Mouse (Mus musculus) embryonic facial prominence, embryonic 12.5 days (tissue): Measurements from ENCODE around the gene Hs6st3. TPM values are rescaled to one million over a fixed set of nuclear protein-coding genes. Genes with fewer than 3 reads are reported as not detected.
A peak's percentile ranks its signal among the peaks of the same experiment; 100 is the strongest.

Source experiments
- ATAC-seq: fragments of 200-750 bp; cut with Nextera tagmentation; 2 replicates; pipeline ENCODE4 v1.8.0; 2017; ENCODE audit not compliant: insufficient number of reproducible peaks, insufficient read depth, low FRiP score, low TSS enrichment
- H3K27ac ChIP-seq: fragments of 300-500 bp; sonication (generic); 2 replicates; pipeline ENCODE4 v1.5.1; 2016; ENCODE audit warnings: mild to moderate bottlenecking
- H3K27me3 ChIP-seq: fragments of 300-500 bp; sonication (generic); 2 replicates; pipeline ENCODE4 v1.6.1; 2016; ENCODE audit warnings: mild to moderate bottlenecking, moderate library complexity
- H3K36me3 ChIP-seq: fragments of 300-500 bp; sonication (generic); 2 replicates; pipeline ENCODE4 v1.6.1; 2016; ENCODE audit warnings: mild to moderate bottlenecking
- H3K4me1 ChIP-seq: fragments of 300-500 bp; sonication (generic); 2 replicates; pipeline ENCODE4 v1.6.1; 2016
- H3K4me2 ChIP-seq: fragments of 300-500 bp; sonication (generic); replicated peaks from 2 replicates; pipeline ENCODE4 v1.6.1; 2016; ENCODE audit warnings: mild to moderate bottlenecking, moderate library complexity
- H3K4me3 ChIP-seq: fragments of 300-500 bp; sonication (generic); 2 replicates; pipeline ENCODE4 v1.5.1; 2016; ENCODE audit warnings: mild to moderate bottlenecking
- H3K9ac ChIP-seq: fragments of 300-500 bp; sonication (generic); 2 replicates; pipeline ENCODE4 v1.6.1; 2016; ENCODE audit warnings: mild to moderate bottlenecking, moderate library complexity
- H3K9me3 ChIP-seq: fragments of 300-500 bp; sonication (generic); 2 replicates; pipeline ENCODE4 v1.6.1; 2016; ENCODE audit warnings: mild to moderate bottlenecking, moderate library complexity
- WGBS: fragments of 180-500 bp; shearing (Covaris S2); methylation state at CpG from one replicate; pipeline ENCODE4 v1.1.7; 2016; 5-methylcytosine and 5-hydroxymethylcytosine counted together
- polyA plus RNA-seq: library from polyadenylated mRNA; unstranded; fragments of >200 nt; fragmentation: Nextera tagmentation; extraction: Ambion mirVana; gene quantifications from 2 replicates; pipeline ENCODE4 v1.2.1, GENCODE M21; 2016

Hs6st3 gene
- polyA plus RNA-seq, 1 experiment from 2014 or later, result 0.40 TPM

GRCm38 (mm10) chr14:119831165-119832011 lies 693.2 kb downstream of the Hs6st3 start:
- Histone ChIP-seq H3K4me2 (peak overlapping the region; percentile 27), H3K9ac (no peak overlapping the region), H3K27me3 (no peaks in the 10 kb centered on the region), H3K4me1 (peaks cover 7% of the 10 kb centered on the region; the same call in 1 of the 2 replicates), H3K9me3 (no peaks in the 10 kb centered on the region), H3K27ac (no peak overlapping the region), H3K4me3 (no peak overlapping the region), H3K36me3 (no peaks in the 10 kb centered on the region)
- WGBS, result 36% methylated on average over 19 of the region's 19 CpGs
- ATAC-seq, result peak; percentile 87

- 58% methylated on average over 7 of the region's 7 CpGs for WGBS
- Histone ChIP-seq H3K4me1 (peaks cover 7% of the 10 kb centered on the region; the same call in 1 of the 2 replicates), H3K9me3 (no peaks in the 10 kb centered on the region), H3K4me3 (no peak overlapping the region), H3K27me3 (no peaks in the 10 kb centered on the region), H3K27ac (no peak overlapping the region), H3K4me2 (peak overlapping the region; percentile 27; the same call in 1 of the 2 replicates), H3K9ac (no peak overlapping the region), H3K36me3 (no peaks in the 10 kb centered on the region)
- no peak; the same call in 1 of the 2 replicates for ATAC-seq
Measured at GRCm38 (mm10) chr14:119832012-119832325, 693.8 kb downstream of the Hs6st3 start.

- Histone ChIP-seq H3K9ac (no peak overlapping the region), H3K4me3 (no peak overlapping the region), H3K9me3 (no peaks in the 10 kb centered on the region), H3K36me3 (no peaks in the 10 kb centered on the region), H3K4me2 (no peak overlapping the region), H3K27me3 (no peaks in the 10 kb centered on the region), H3K27ac (no peak overlapping the region), H3K4me1 (peaks cover 7% of the 10 kb centered on the region; the same call in 1 of the 2 replicates)
- no peak for ATAC-seq
- WGBS, result 51% methylated on average over 9 of the region's 9 CpGs
Measured at GRCm38 (mm10) chr14:119832940-119833339, 694.8 kb downstream of the Hs6st3 start.

GRCm38 (mm10) chr14:119834008-119834700 lies 696.0 kb downstream of the Hs6st3 start:
- WGBS, result 75% methylated on average over 8 of the region's 8 CpGs

GRCm38 (mm10) chr14:119836051-119836450 lies 697.9 kb downstream of the Hs6st3 start:
- Histone ChIP-seq H3K27me3 (no peaks in the 10 kb centered on the region), H3K9me3 (no peaks in the 10 kb centered on the region), H3K9ac (no peak overlapping the region), H3K4me1 (peaks cover 7% of the 10 kb centered on the region; the same call in 1 of the 2 replicates), H3K4me3 (no peak overlapping the region), H3K27ac (no peak overlapping the region), H3K4me2 (no peak overlapping the region), H3K36me3 (no peaks in the 10 kb centered on the region)
- ATAC-seq, result no peak
- WGBS, result 90% methylated on average over 3 of the region's 3 CpGs

More at GRCm38 (mm10) chr14:119834008-119834700, 696.0 kb downstream of the Hs6st3 start:
- Histone ChIP-seq H3K36me3 (no peaks in the 10 kb centered on the region), H3K27ac (no peak overlapping the region), H3K9me3 (no peaks in the 10 kb centered on the region), H3K4me1 (peaks cover 7% of the 10 kb centered on the region; the same call in 1 of the 2 replicates), H3K4me3 (no peak overlapping the region), H3K9ac (no peak overlapping the region), H3K4me2 (no peak overlapping the region), H3K27me3 (no peaks in the 10 kb centered on the region)
- ATAC-seq, result no peak

- no peak overlapping the region for H3K4me3 ChIP-seq
- no peak for ATAC-seq
- peaks cover 7% of the 10 kb centered on the region; the same call in 1 of the 2 replicates for H3K4me1 ChIP-seq
- no peak overlapping the region for H3K9ac ChIP-seq
- no peak overlapping the region for H3K27ac ChIP-seq
- H3K27me3 ChIP-seq, result no peaks in the 10 kb centered on the region
- no peaks in the 10 kb centered on the region for H3K9me3 ChIP-seq
- no peak overlapping the region for H3K4me2 ChIP-seq
- WGBS, result 73% methylated on average over 12 of the region's 12 CpGs
- H3K36me3 ChIP-seq, result no peaks in the 10 kb centered on the region
Measured at GRCm38 (mm10) chr14:119847540-119847939, 709.4 kb downstream of the Hs6st3 start.

- no peaks in the 10 kb centered on the region for H3K9me3 ChIP-seq
- no peaks in the 10 kb centered on the region for H3K36me3 ChIP-seq
- WGBS, result 65% methylated on average over 4 of the region's 4 CpGs
- no peak overlapping the region for H3K4me2 ChIP-seq
- H3K4me3 ChIP-seq, result no peak overlapping the region
- H3K27me3 ChIP-seq, result no peaks in the 10 kb centered on the region
- peaks cover 11% of the 10 kb centered on the region; the same call in 1 of the 2 replicates for H3K4me1 ChIP-seq
- no peak for ATAC-seq
- no peak overlapping the region for H3K9ac ChIP-seq
- no peak overlapping the region for H3K27ac ChIP-seq
Measured at GRCm38 (mm10) chr14:119848759-119849298, 710.7 kb downstream of the Hs6st3 start.

GRCm38 (mm10) chr14:119849338-119849737 lies 711.2 kb downstream of the Hs6st3 start:
- Histone ChIP-seq H3K9me3 (no peaks in the 10 kb centered on the region), H3K4me2 (no peak overlapping the region), H3K36me3 (no peaks in the 10 kb centered on the region), H3K27ac (no peak overlapping the region), H3K9ac (no peak overlapping the region), H3K27me3 (no peaks in the 10 kb centered on the region), H3K4me1 (peaks cover 11% of the 10 kb centered on the region; the same call in 1 of the 2 replicates), H3K4me3 (no peak overlapping the region)
- no peak for ATAC-seq
- WGBS, result 85% methylated on average over 7 of the region's 7 CpGs

GRCm38 (mm10) chr14:119852139-119852538 lies 714.0 kb downstream of the Hs6st3 start:
- Histone ChIP-seq H3K4me3 (no peak overlapping the region), H3K4me1 (peaks cover 11% of the 10 kb centered on the region; the same call in 1 of the 2 replicates), H3K36me3 (no peaks in the 10 kb centered on the region), H3K9ac (no peak overlapping the region), H3K27ac (no peak overlapping the region), H3K4me2 (peak overlapping the region; percentile 22), H3K27me3 (peaks cover 5% of the 10 kb centered on the region; the same call in 1 of the 2 replicates), H3K9me3 (no peaks in the 10 kb centered on the region)
- 7% methylated on average over 5 of the region's 5 CpGs for WGBS
- ATAC-seq, result no peak

GRCm38 (mm10) chr14:119857338-119858291 lies 719.5 kb downstream of the Hs6st3 start:
- no peak for ATAC-seq
- Histone ChIP-seq H3K4me3 (no peak overlapping the region), H3K36me3 (no peaks in the 10 kb centered on the region), H3K27me3 (peaks cover 5% of the 10 kb centered on the region; the same call in 1 of the 2 replicates), H3K27ac (no peak overlapping the region), H3K9ac (no peak overlapping the region), H3K4me1 (0 out of 2 replicates have a peak, but pooled peaks cover 4% of the 10 kb centered on the region), H3K4me2 (peak overlapping the region; percentile 14; the same call in 1 of the 2 replicates), H3K9me3 (no peaks in the 10 kb centered on the region)
- WGBS, result 61% methylated on average over 23 of the region's 23 CpGs

GRCm38 (mm10) chr14:119873617-119874016 lies 735.5 kb downstream of the Hs6st3 start:
- H3K9ac ChIP-seq, result no peak overlapping the region
- no peaks in the 10 kb centered on the region for H3K27me3 ChIP-seq
- H3K36me3 ChIP-seq, result no peaks in the 10 kb centered on the region
- H3K4me1 ChIP-seq, result no peaks in the 10 kb centered on the region
- no peaks in the 10 kb centered on the region for H3K9me3 ChIP-seq
- no peak overlapping the region for H3K4me2 ChIP-seq
- no peak for ATAC-seq
- 92% methylated on average over 4 of the region's 4 CpGs for WGBS
- H3K4me3 ChIP-seq, result no peak overlapping the region
- no peak overlapping the region for H3K27ac ChIP-seq
